18 mouse cellular contexts compared by ENCODE assay signal in genomic region chr11:106962310-106962709, GRCm38 (mm10). TPM values are rescaled to one million over a fixed set of nuclear protein-coding genes. Genes with fewer than 3 reads are reported as not detected.
DNase-seq lines count a peak whose midpoint lies in the region; ATAC-seq and TF ChIP-seq lines count a peak whose summit lies in the region.
"Had no signal": no experiment of that assay in that cellular context is flagged by ENCODE, and none has a peak within 500 bp of the region (broad histone marks: within the 10 kb centered on the region; RNA-seq: fewer than 3 reads in every experiment).

No protein-coding gene starts in this region.

- no peak for ATAC-seq in lung, embryonic 14.5 days (ENCODE audit: insufficient read depth)
- no peak for ATAC-seq in granulocyte monocyte progenitor cell, adult 5-6 weeks (replicated peaks; ENCODE audit: poor library complexity, severe bottlenecking)
- ATAC-seq: forebrain, embryonic 16.5 days had no signal

- H3K27me3 ChIP-seq in heart, embryonic 10.5 days (ENCODE audit: insufficient read depth, poor library complexity, severe bottlenecking): no peaks in the 10 kb centered on the region
- H3K27me3 ChIP-seq in lung, embryonic 14.5 days (ENCODE audit: insufficient read depth, low read length): no peaks in the 10 kb centered on the region
- H3K27me3 ChIP-seq in splenic B cell, adult 2 months (ENCODE audit: control insufficient read depth, insufficient read depth, low read length, poor library complexity, severe bottlenecking): no peaks in the 10 kb centered on the region
- H3K27me3 ChIP-seq: hindbrain, embryonic 13.5 days had no signal

- H3K27ac ChIP-seq in heart, embryonic 10.5 days: peak overlapping the region; percentile 30; the same call in 1 of the 2 replicates
- 0 out of 2 replicates have a peak overlapping the region, but pooled peaks have one; percentile 5 for H3K27ac ChIP-seq in lung, embryonic 14.5 days (ENCODE audit: low read depth)
- H3K27ac ChIP-seq: hindbrain, embryonic 13.5 days had no signal

- H3K4me2 ChIP-seq in lung, embryonic 14.5 days: no peak overlapping the region
- H3K4me2 ChIP-seq: hindbrain, embryonic 13.5 days had no signal

- no peak for TF ChIP-seq POLR2A in lung, adult 2 months (IDR thresholded peaks at IDR 0.05; ENCODE audit: borderline replicate concordance, extremely low read depth, low read depth, low read length)

- H3K9ac ChIP-seq in lung, embryonic 14.5 days: no peak overlapping the region
- H3K9ac ChIP-seq: hindbrain, embryonic 13.5 days had no signal

- H3K36me3 ChIP-seq in heart, embryonic 10.5 days: no peaks in the 10 kb centered on the region
- H3K36me3 ChIP-seq in lung, embryonic 14.5 days (ENCODE audit: insufficient read depth): no peaks in the 10 kb centered on the region
- H3K36me3 ChIP-seq in splenic B cell, adult 2 months (ENCODE audit: control insufficient read depth, insufficient read depth, low read length, poor library complexity, severe bottlenecking): no peaks in the 10 kb centered on the region
- H3K36me3 ChIP-seq: hindbrain, embryonic 13.5 days had no signal

- TF ChIP-seq CTCF in lung, embryonic 14.5 days (IDR thresholded peaks at IDR 0.05; ENCODE audit: low read depth): no peak
- TF ChIP-seq CTCF in lung, adult 2 months (IDR thresholded peaks at IDR 0.05; ENCODE audit: insufficient read depth, low read length): no peak

- WGBS in heart, embryonic 10.5 days: 86% methylated on average over 9 of the region's 9 CpGs
- 74% methylated on average over 9 of the region's 9 CpGs for WGBS in lung, embryonic 14.5 days
- WGBS in lung, adult 2 months: 63% methylated on average over 9 of the region's 9 CpGs

- H3K9me3 ChIP-seq in heart, embryonic 10.5 days: no peaks in the 10 kb centered on the region
- H3K9me3 ChIP-seq in lung, embryonic 14.5 days (ENCODE audit: low read depth, low read length): peaks cover 3% of the 10 kb centered on the region; the same call in 1 of the 2 replicates
- H3K9me3 ChIP-seq: hindbrain, embryonic 13.5 days had no signal

- H3K4me3 ChIP-seq in heart, embryonic 10.5 days: no peak overlapping the region
- H3K4me3 ChIP-seq in lung, embryonic 14.5 days (ENCODE audit: low read depth, low read length): no peak overlapping the region
- no peak overlapping the region for H3K4me3 ChIP-seq in lung, adult 2 months (replicated peaks; ENCODE audit: extremely low read depth, low read depth, low read length)
- H3K4me3 ChIP-seq: hindbrain, embryonic 13.5 days had no signal

- no peak for DNase-seq in heart, embryonic 10.5 days (ENCODE audit: low spot score)
- DNase-seq in heart, adult 9 months (ENCODE audit: low spot score in 2 of 2): no peak
- DNase-seq in lung, embryonic 14.5 days: no peak
- no peak for DNase-seq in lung, adult 2 months
- peak; percentile 14 for DNase-seq in thymus, postnatal 25 days
- no peak for DNase-seq in thymus, postnatal 4 days
- peak; percentile 10 for DNase-seq in splenic B cell, adult 2 months (ENCODE audit: low read depth, low spot score)
- DNase-seq: adrenal gland, adult 2 months; cerebellum, adult 9-10 months; embryo, embryonic 11 days; gastrocnemius, postnatal 10 days; kidney, adult 9 months; left cerebral cortex, postnatal 4 days; lung, postnatal 36 days; right cerebral cortex, postnatal 4 days had no signal

- H3K4me1 ChIP-seq in heart, embryonic 10.5 days: peaks cover 20% of the 10 kb centered on the region
- peaks cover 11% of the 10 kb centered on the region; the same call in 1 of the 2 replicates for H3K4me1 ChIP-seq in lung, embryonic 14.5 days (ENCODE audit: insufficient read depth)
- peaks cover 21% of the 10 kb centered on the region for H3K4me1 ChIP-seq in lung, adult 2 months (ENCODE audit: control insufficient read depth, insufficient read depth, low read length)
- H3K4me1 ChIP-seq: hindbrain, embryonic 13.5 days had no signal

RNA-seq across cellular contexts. Expression of gene Kpna2, which starts 37.0 kb away (rescaled TPM):
- polyA plus RNA-seq in heart, embryonic 10.5 days (2016; fragmentation: Nextera tagmentation; extraction: Ambion mirVana): 431 and 488 TPM in 2 replicates
- 563 and 575 TPM in 2 replicates for polyA plus RNA-seq in lung, embryonic 14.5 days (2014; fragmentation: Nextera tagmentation; extraction: Ambion mirVana)
- polyA plus RNA-seq in lung, adult 2 months (2012; rRNA removed): 3.0 and 13.6 TPM in 2 replicates
- total RNA-seq in granulocyte monocyte progenitor cell, adult 5-6 weeks (2014; fragmentation: Nextera tagmentation): 103 and 134 TPM in 2 replicates
- total RNA-seq in granulocyte monocyte progenitor cell, adult 5-6 weeks (2017): 261 and 287 TPM in 2 replicates

RNA-seq across cellular contexts. Expression of gene Smurf2, which starts 41.8 kb away (rescaled TPM):
- 9.1 and 11.4 TPM in 2 replicates for polyA plus RNA-seq in heart, embryonic 10.5 days (2016; fragmentation: Nextera tagmentation; extraction: Ambion mirVana)
- polyA plus RNA-seq in lung, embryonic 14.5 days (2014; fragmentation: Nextera tagmentation; extraction: Ambion mirVana): 21.5 and 23.3 TPM in 2 replicates
- 19.1 and 24.7 TPM in 2 replicates for polyA plus RNA-seq in lung, adult 2 months (2012; rRNA removed)
- total RNA-seq in granulocyte monocyte progenitor cell, adult 5-6 weeks (2014; fragmentation: Nextera tagmentation): 18.2 and 23.2 TPM in 2 replicates
- total RNA-seq in granulocyte monocyte progenitor cell, adult 5-6 weeks (2017): 34.8 and 43.4 TPM in 2 replicates

Comparison
In these comparisons a context has a peak if more than half of its experiments do, and no peak if none do; other contexts are left out.
1. DNase-seq: peak in thymus, postnatal 25 days (single experiment) and splenic B cell, adult 2 months (single experiment); none in heart, embryonic 10.5 days (single experiment), heart, adult 9 months (0 of 2), lung, embryonic 14.5 days (single experiment), lung, adult 2 months (single experiment) and thymus, postnatal 4 days (single experiment).
2. RNA of gene Kpna2, which starts 37.0 kb away (polyA plus RNA-seq): 563 to 575 TPM in lung, embryonic 14.5 days and 431 to 488 TPM in heart, embryonic 10.5 days; 3.0 to 13.6 TPM in lung, adult 2 months; every median in the first group is over 10 times any median in the second.